Comparison of ENCODE assay signal across 23 mouse cellular contexts in genomic region chr1:39438629-39439028, GRCm38 (mm10). TPM values are rescaled to one million over a fixed set of nuclear protein-coding genes. Genes with fewer than 3 reads are reported as not detected.
DNase-seq lines count a peak whose midpoint lies in the region; ATAC-seq and TF ChIP-seq lines count a peak whose summit lies in the region.
"Had no signal": no experiment of that assay in that cellular context is flagged by ENCODE, and none has a peak within 500 bp of the region (broad histone marks: within the 10 kb centered on the region; RNA-seq: fewer than 3 reads in every experiment).

No protein-coding gene starts in this region.

- H3K79me2 ChIP-seq in heart, adult 2 months (replicated peaks; ENCODE audit: control insufficient read depth, insufficient read depth, low read length), result no peaks in the 10 kb centered on the region; the same call in 1 of the 2 replicates

- no peak for DNase-seq in heart, adult 2 months
- DNase-seq in liver, embryonic 14.5 days (ENCODE audit: low read depth in 3 of 3, low spot score in 3 of 3), result no peak
- no peak for DNase-seq in thymus, postnatal 36 days
- DNase-seq: gastrocnemius, postnatal 10 days; heart, postnatal 36 days; kidney, adult 18-20 months; lung, postnatal 10 days; thymus, adult 2 months had no signal

- H3K36me3 ChIP-seq in heart, embryonic 12.5 days, result no peaks in the 10 kb centered on the region
- H3K36me3 ChIP-seq in heart, adult 2 months (ENCODE audit: control insufficient read depth, insufficient read depth, low read length), result no peaks in the 10 kb centered on the region
- no peaks in the 10 kb centered on the region for H3K36me3 ChIP-seq in liver, embryonic 14.5 days (replicated peaks; ENCODE audit: control insufficient read depth, insufficient read depth, low read depth)
- no peaks in the 10 kb centered on the region for H3K36me3 ChIP-seq in forebrain, embryonic 12.5 days (replicated peaks)
- H3K36me3 ChIP-seq: embryonic facial prominence, embryonic 12.5 days; limb, embryonic 10.5 days; midbrain, embryonic 10.5 days; neural tube, embryonic 15.5 days had no signal

- H3K27me3 ChIP-seq in heart, embryonic 12.5 days (replicated peaks), result no peaks in the 10 kb centered on the region
- no peaks in the 10 kb centered on the region for H3K27me3 ChIP-seq in heart, adult 2 months (ENCODE audit: control insufficient read depth, insufficient read depth, low read length)
- no peaks in the 10 kb centered on the region for H3K27me3 ChIP-seq in liver, embryonic 14.5 days (ENCODE audit: control insufficient read depth, insufficient read depth, low read length)
- H3K27me3 ChIP-seq in forebrain, embryonic 12.5 days, result no peaks in the 10 kb centered on the region
- H3K27me3 ChIP-seq: embryonic facial prominence, embryonic 12.5 days; neural tube, embryonic 15.5 days had no signal

- no peak overlapping the region for H3K27ac ChIP-seq in heart, embryonic 12.5 days (ENCODE audit: poor library complexity, severe bottlenecking)
- no peak overlapping the region for H3K27ac ChIP-seq in heart, adult 2 months
- H3K27ac ChIP-seq in liver, embryonic 14.5 days, result no peak overlapping the region
- no peak overlapping the region for H3K27ac ChIP-seq in forebrain, embryonic 12.5 days
- H3K27ac ChIP-seq: embryonic facial prominence, embryonic 12.5 days; hindbrain, embryonic 14.5 days; kidney, postnatal 0 days; left cerebral cortex, adult 2 months; limb, embryonic 10.5 days; midbrain, embryonic 10.5 days; neural tube, embryonic 15.5 days had no signal

- H3K9me3 ChIP-seq in heart, embryonic 12.5 days (replicated peaks), result no peaks in the 10 kb centered on the region
- no peaks in the 10 kb centered on the region for H3K9me3 ChIP-seq in liver, embryonic 14.5 days (ENCODE audit: control insufficient read depth, low read length)
- H3K9me3 ChIP-seq in forebrain, embryonic 12.5 days, result no peaks in the 10 kb centered on the region
- H3K9me3 ChIP-seq: embryonic facial prominence, embryonic 12.5 days; limb, embryonic 10.5 days; midbrain, embryonic 10.5 days; neural tube, embryonic 15.5 days had no signal

- H3K4me3 ChIP-seq in heart, embryonic 12.5 days, result no peak overlapping the region
- no peak overlapping the region for H3K4me3 ChIP-seq in heart, adult 2 months
- H3K4me3 ChIP-seq in liver, embryonic 14.5 days (ENCODE audit: insufficient read depth in 1 of 2, low read depth in 2 of 2, low read length in 2 of 2), result no peak overlapping the region
- no peak overlapping the region for H3K4me3 ChIP-seq in forebrain, embryonic 12.5 days (replicated peaks)
- H3K4me3 ChIP-seq: embryonic facial prominence, embryonic 12.5 days; erythroblast, embryonic 14.5 days; left cerebral cortex, adult 2 months; limb, embryonic 10.5 days; midbrain, embryonic 10.5 days; neural tube, embryonic 15.5 days had no signal

- no peak for TF ChIP-seq POLR2A in heart, adult 2 months (IDR thresholded peaks at IDR 0.05; ENCODE audit: insufficient read depth, low read depth, low read length)

- peaks cover 48% of the 10 kb centered on the region for H3K4me1 ChIP-seq in heart, embryonic 12.5 days (replicated peaks)
- H3K4me1 ChIP-seq in heart, adult 2 months (ENCODE audit: control insufficient read depth, insufficient read depth, low read length), result peaks cover 4% of the 10 kb centered on the region
- peaks cover 18 to 33% of the 10 kb centered on the region in 2 experiments for H3K4me1 ChIP-seq in liver, embryonic 14.5 days (replicated peaks; ENCODE audit: control insufficient read depth in 2 of 2, insufficient read depth in 2 of 2, low read length in 1 of 2)
- H3K4me1 ChIP-seq in forebrain, embryonic 12.5 days, result peaks cover 10% of the 10 kb centered on the region; the same call in 1 of the 2 replicates
- H3K4me1 ChIP-seq: embryonic facial prominence, embryonic 12.5 days; limb, embryonic 10.5 days had no signal

- ATAC-seq in heart, embryonic 12.5 days (ENCODE audit: insufficient number of reproducible peaks, low FRiP score), result peak; percentile 74; the same call in 1 of the 2 replicates
- ATAC-seq in erythroblast, adult 5-6 weeks (replicated peaks; ENCODE audit: low FRiP score, poor library complexity, severe bottlenecking), result peak; percentile 61
- ATAC-seq in liver, embryonic 14.5 days (ENCODE audit: insufficient read depth), result peak; percentile 73
- ATAC-seq in megakaryocyte-erythroid progenitor cell, adult 5-6 weeks (replicated peaks; ENCODE audit: low FRiP score, low TSS enrichment, poor library complexity, severe bottlenecking), result peak; percentile 83
- no peak for ATAC-seq in forebrain, embryonic 12.5 days (ENCODE audit: low FRiP score)
- ATAC-seq: CD4-positive, CD25-positive, alpha-beta regulatory T cell, adult 4 months; forebrain, embryonic 14.5 days; inflammation-experienced regulatory T-cells, adult 6 months had no signal

- no peak overlapping the region for H3K4me2 ChIP-seq in heart, embryonic 12.5 days
- no peak overlapping the region for H3K4me2 ChIP-seq in liver, embryonic 14.5 days (ENCODE audit: low read depth)
- H3K4me2 ChIP-seq in forebrain, embryonic 12.5 days, result no peak overlapping the region
- H3K4me2 ChIP-seq: embryonic facial prominence, embryonic 12.5 days; hindbrain, embryonic 14.5 days; neural tube, embryonic 15.5 days had no signal

- intact Hi-C loops in heart, adult 2 months (cut with DNase I), result loop anchor here (5.0 kb wide), 1 partner anchor 39 kb away; the partner anchor contains the start of gene Tbc1d8

- H3K9ac ChIP-seq in heart, embryonic 12.5 days, result no peak overlapping the region
- no peak overlapping the region for H3K9ac ChIP-seq in heart, adult 2 months (ENCODE audit: low read depth, low read length)
- H3K9ac ChIP-seq in liver, embryonic 14.5 days (replicated peaks), result no peak overlapping the region
- H3K9ac ChIP-seq in forebrain, embryonic 12.5 days, result no peak overlapping the region
- H3K9ac ChIP-seq: embryonic facial prominence, embryonic 12.5 days; hindbrain, embryonic 14.5 days; neural tube, embryonic 15.5 days had no signal

- TF ChIP-seq EP300 in heart, adult 2 months (IDR thresholded peaks at IDR 0.05; ENCODE audit: insufficient read depth, low read depth, low read length), result no peak
- peak; percentile 65 for TF ChIP-seq EP300 in liver, embryonic 14.5 days (IDR thresholded peaks at IDR 0.05; ENCODE audit: low read depth)

- no peak for TF ChIP-seq CTCF in heart, adult 2 months (IDR thresholded peaks at IDR 0.05)
- no peak for TF ChIP-seq CTCF in liver, embryonic 14.5 days (IDR thresholded peaks at IDR 0.05; ENCODE audit: low read depth)

RNA-seq across cellular contexts. Expression of gene Tbc1d8, which starts 39.9 kb away (rescaled TPM):
- polyA plus RNA-seq in heart, embryonic 12.5 days (2016; fragmentation: Nextera tagmentation; extraction: Ambion mirVana), result 14.1 and 15.5 TPM in 2 replicates
- 1 to 10 TPM; 5.2 to 6.1 TPM for total RNA-seq in heart, adult 2 months (2021)
- polyA plus RNA-seq in heart, adult 2 months (2012; rRNA removed), result 6.3 and 8.3 TPM in 2 replicates
- 29.5 and 36.5 TPM in 2 replicates for total RNA-seq in erythroblast, adult 5-6 weeks (2015; ENCODE audit: low replicate concordance)
- 9.6 and 12.0 TPM in 2 replicates for total RNA-seq in erythroblast, adult 5-6 weeks (2017; ENCODE audit: low replicate concordance)
- polyA plus RNA-seq in liver, embryonic 14.5 days (2012; rRNA removed), result 2.2 and 3.1 TPM in 2 replicates
- 2.5 and 2.9 TPM in 2 replicates for polyA plus RNA-seq in liver, embryonic 14.5 days (2014; fragmentation: Nextera tagmentation; extraction: Ambion mirVana)
- 14.1 and 25.6 TPM in 2 replicates for total RNA-seq in megakaryocyte-erythroid progenitor cell, adult 5-6 weeks (2014; fragmentation: Nextera tagmentation)
- total RNA-seq in megakaryocyte-erythroid progenitor cell, adult 5-6 weeks (2017), result 4.9 and 13.1 TPM in 2 replicates
- 7.2 TPM in 2 replicates for polyA plus RNA-seq in forebrain, embryonic 12.5 days (2016; fragmentation: Nextera tagmentation; extraction: Ambion mirVana)
